ENCODE assay signal across 9 mouse cellular contexts in the genomic region with DNA sequence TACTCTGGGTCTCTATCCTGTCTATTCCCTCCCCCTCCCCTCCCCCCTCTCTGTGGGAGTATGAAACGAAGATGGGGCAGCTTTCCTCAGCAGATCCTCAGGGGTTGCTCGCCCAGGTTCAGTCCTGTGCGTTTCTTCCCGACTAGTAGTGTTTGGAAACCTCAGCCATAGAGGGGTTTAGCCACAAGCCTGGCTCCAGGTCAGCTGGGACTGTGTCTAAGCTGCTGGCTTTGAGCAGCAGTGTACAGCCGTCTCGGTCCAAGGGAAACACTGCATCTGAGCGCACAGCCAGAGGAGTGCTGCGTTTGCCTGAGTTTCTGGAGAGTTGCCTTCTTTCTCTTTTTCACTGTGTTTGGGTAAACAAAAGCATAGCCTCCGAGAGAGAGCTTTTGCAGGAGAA.
DNase-seq lines count a peak whose midpoint lies in the region; ATAC-seq and TF ChIP-seq lines count a peak whose summit lies in the region.
"Had no signal": no experiment of that assay in that cellular context is flagged by ENCODE, and none has a peak within 500 bp of the region (broad histone marks: within the 10 kb centered on the region; RNA-seq: fewer than 3 reads in every experiment).

No protein-coding gene starts in this region.

- TF ChIP-seq CTCF in gastrocnemius, adult 2 months (IDR thresholded peaks at IDR 0.05) = no peak
- TF ChIP-seq CTCF in kidney, postnatal 0 days (IDR thresholded peaks at IDR 0.05; ENCODE audit: low read depth) = no peak

- peak; percentile 45 for DNase-seq in gastrocnemius, adult 2 months
- DNase-seq in gastrocnemius, adult 18-20 months (ENCODE audit: low spot score) = no peak
- DNase-seq in kidney, postnatal 0 days (ENCODE audit: low spot score) = peak; percentile 63
- DNase-seq in cerebellum, adult 11 months = no peak
- DNase-seq in right cerebral cortex, postnatal 36 days (ENCODE audit: low spot score in 2 of 2) = no peak

- H3K36me3 ChIP-seq in embryonic facial prominence, embryonic 12.5 days = no peaks in the 10 kb centered on the region
- no peaks in the 10 kb centered on the region for H3K36me3 ChIP-seq in heart, embryonic 15.5 days
- H3K36me3 ChIP-seq in kidney, postnatal 0 days (ENCODE audit: insufficient read depth, low read length) = no peaks in the 10 kb centered on the region
- no peaks in the 10 kb centered on the region for H3K36me3 ChIP-seq in stomach, embryonic 16.5 days (ENCODE audit: control insufficient read depth, insufficient read depth, low read length)

- intact Hi-C loops in gastrocnemius, adult 2 months (cut with DNase I) = no loop called here

- H3K4me3 ChIP-seq in gastrocnemius, adult 2 months = peak overlapping the region; percentile 52
- H3K4me3 ChIP-seq in embryonic facial prominence, embryonic 12.5 days = no peak overlapping the region
- peak overlapping the region; percentile 7; the same call in 1 of the 2 replicates for H3K4me3 ChIP-seq in heart, embryonic 15.5 days
- H3K4me3 ChIP-seq in kidney, postnatal 0 days (replicated peaks; ENCODE audit: low read depth, low read length) = peak overlapping the region; percentile 9; the same call in 1 of the 2 replicates
- peak overlapping the region; percentile 16; the same call in 1 of the 2 replicates for H3K4me3 ChIP-seq in stomach, embryonic 16.5 days (replicated peaks; ENCODE audit: low read length)
- H3K4me3 ChIP-seq: myocyte had no signal

- no peaks in the 10 kb centered on the region for H3K27me3 ChIP-seq in embryonic facial prominence, embryonic 12.5 days
- no peaks in the 10 kb centered on the region for H3K27me3 ChIP-seq in heart, embryonic 15.5 days
- H3K27me3 ChIP-seq in kidney, postnatal 0 days (ENCODE audit: insufficient read depth, low read length) = no peaks in the 10 kb centered on the region
- H3K27me3 ChIP-seq in stomach, embryonic 16.5 days (ENCODE audit: control insufficient read depth, insufficient read depth, low read length) = no peaks in the 10 kb centered on the region

- H3K27ac ChIP-seq in gastrocnemius, adult 2 months = peak overlapping the region; percentile 9; the same call in 1 of the 2 replicates
- peak overlapping the region; percentile 31; the same call in 1 of the 2 replicates for H3K27ac ChIP-seq in embryonic facial prominence, embryonic 12.5 days
- peak overlapping the region; percentile 36; the same call in 1 of the 2 replicates for H3K27ac ChIP-seq in heart, embryonic 15.5 days
- 0 out of 2 replicates have a peak overlapping the region, but pooled peaks have one; percentile 42 for H3K27ac ChIP-seq in kidney, postnatal 0 days
- peak overlapping the region; percentile 53 for H3K27ac ChIP-seq in stomach, embryonic 16.5 days (ENCODE audit: low read length)

- no peak overlapping the region for H3K9ac ChIP-seq in embryonic facial prominence, embryonic 12.5 days
- no peak overlapping the region for H3K9ac ChIP-seq in heart, embryonic 15.5 days
- no peak overlapping the region for H3K9ac ChIP-seq in kidney, postnatal 0 days (ENCODE audit: low read depth, low read length)
- peak overlapping the region; percentile 4; the same call in 1 of the 2 replicates for H3K9ac ChIP-seq in stomach, embryonic 16.5 days (ENCODE audit: low read length)

- ATAC-seq in embryonic facial prominence, embryonic 12.5 days (ENCODE audit: insufficient number of reproducible peaks, insufficient read depth, low FRiP score, low TSS enrichment) = peak; percentile 52; the same call in 1 of the 2 replicates
- no peak; the same call in 1 of the 2 replicates for ATAC-seq in heart, embryonic 15.5 days (replicated peaks; ENCODE audit: insufficient number of reproducible peaks, insufficient read depth, low FRiP score, low read depth)
- ATAC-seq in kidney, postnatal 0 days (replicated peaks; ENCODE audit: low FRiP score, low read depth) = no peak
- ATAC-seq in stomach, embryonic 16.5 days (ENCODE audit: insufficient read depth, low FRiP score) = 0 out of 2 replicates have a peak, but pooled peaks have one; percentile 47

- peak overlapping the region; percentile 28 for H3K4me2 ChIP-seq in embryonic facial prominence, embryonic 12.5 days (replicated peaks)
- H3K4me2 ChIP-seq in heart, embryonic 15.5 days = peak overlapping the region; percentile 47
- H3K4me2 ChIP-seq in kidney, postnatal 0 days (ENCODE audit: low read length) = peak overlapping the region; percentile 46
- peak overlapping the region; percentile 42 for H3K4me2 ChIP-seq in stomach, embryonic 16.5 days (ENCODE audit: low read depth, low read length)

- H3K9me3 ChIP-seq in embryonic facial prominence, embryonic 12.5 days = no peaks in the 10 kb centered on the region
- H3K9me3 ChIP-seq in heart, embryonic 15.5 days (replicated peaks) = no peaks in the 10 kb centered on the region
- H3K9me3 ChIP-seq in kidney, postnatal 0 days (replicated peaks; ENCODE audit: low read length) = no peaks in the 10 kb centered on the region
- H3K9me3 ChIP-seq in stomach, embryonic 16.5 days (replicated peaks; ENCODE audit: control insufficient read depth, low read length) = no peaks in the 10 kb centered on the region

- WGBS in embryonic facial prominence, embryonic 12.5 days = 17% methylated on average over 9 of the region's 9 CpGs
- 32% methylated on average over 9 of the region's 9 CpGs for WGBS in heart, embryonic 15.5 days
- WGBS in kidney, postnatal 0 days = 10% methylated on average over 9 of the region's 9 CpGs
- WGBS in stomach, embryonic 16.5 days = 26% methylated on average over 9 of the region's 9 CpGs

- H3K4me1 ChIP-seq in embryonic facial prominence, embryonic 12.5 days = peaks cover 14% of the 10 kb centered on the region; the same call in 1 of the 2 replicates
- H3K4me1 ChIP-seq in heart, embryonic 15.5 days (replicated peaks) = peaks cover 13% of the 10 kb centered on the region
- 0 out of 2 replicates have a peak, but pooled peaks cover 9% of the 10 kb centered on the region for H3K4me1 ChIP-seq in kidney, postnatal 0 days (replicated peaks; ENCODE audit: insufficient read depth, low read length)
- H3K4me1 ChIP-seq in stomach, embryonic 16.5 days (ENCODE audit: control insufficient read depth, insufficient read depth, low read length) = 0 out of 2 replicates have a peak, but pooled peaks cover 3% of the 10 kb centered on the region

Comparison
In these comparisons a context has a peak if more than half of its experiments do, and no peak if none do; other contexts are left out.
1. DNase-seq: peak in gastrocnemius, adult 2 months (single experiment) and kidney, postnatal 0 days (single experiment); none in gastrocnemius, adult 18-20 months (single experiment), cerebellum, adult 11 months (single experiment) and right cerebral cortex, postnatal 36 days (0 of 2).
2. ATAC-seq: peak in embryonic facial prominence, embryonic 12.5 days (single experiment) and stomach, embryonic 16.5 days (single experiment); none in heart, embryonic 15.5 days (single experiment) and kidney, postnatal 0 days (single experiment).
3. Peak in every context shown above with its lines, with median percentiles within 50 percentile points of each other: H3K27ac ChIP-seq and H3K4me2 ChIP-seq.